Mouse (Mus musculus): ENCODE results near the gene Mprip. TPM values are rescaled to one million over a fixed set of nuclear protein-coding genes. Genes with fewer than 3 reads are reported as not detected.
"Not testable (repeated sequence)": the region's sequence is repeated elsewhere in the genome, so short reads cannot be mapped to it uniquely, and the experiment has no call there.

The Mprip gene
- polyA plus RNA-seq (2012; rRNA removed) (122 and 128 TPM in 2 replicates), polyA plus RNA-seq (2014; fragmentation: Nextera tagmentation; extraction: Ambion mirVana) (87.1 and 99.6 TPM in 2 replicates)

GRCm38 (mm10) chr11:59661005-59661404 lies at the start of gene Mprip:
TSS of gene Mprip (plus strand) at chr11:59661305.
- Histone ChIP-seq H3K27ac (replicated peaks; ENCODE audit: low read depth, low read length) (0 out of 2 replicates have a peak within 1 kb of the TSS, but pooled peaks have one; percentile 80), H3K9ac (ENCODE audit: low read depth, low read length, severe bottlenecking) (peak within 1 kb of the TSS; percentile 82), H3K9me3 (ENCODE audit: control insufficient read depth, low read length) (no peaks in the 10 kb centered on the region), H3K4me1 (ENCODE audit: control insufficient read depth, insufficient read depth, low read length) (peaks cover 37% of the 10 kb centered on the region), H3K4me2 (replicated peaks; ENCODE audit: low read depth, low read length, severe bottlenecking) (peak within 1 kb of the TSS; percentile 71), H3K36me3 (ENCODE audit: control insufficient read depth, insufficient read depth, low read length) (no peaks in the 10 kb centered on the region), H3K4me3 (replicated peaks; ENCODE audit: low read length) (peak within 1 kb of the TSS; percentile 64), H3K27me3 (ENCODE audit: control insufficient read depth, insufficient read depth, low read length) (no peaks in the 10 kb centered on the region)
- TF ChIP-seq POLR2A (IDR thresholded peaks at IDR 0.05; ENCODE audit: borderline replicate concordance, extremely low read depth, insufficient read depth, insufficient read length) = no peak
- 56% methylated on average over 3 of the region's 3 CpGs for WGBS
- no peak for ATAC-seq (ENCODE audit: low FRiP score, low read depth)
- DNase-seq (ENCODE audit: low spot score) = no peak

- H3K4me1 ChIP-seq (ENCODE audit: control insufficient read depth, insufficient read depth, low read length) = no peaks in the 10 kb centered on the region
- no peak for ATAC-seq (ENCODE audit: low FRiP score, low read depth)
- H3K4me3 ChIP-seq (replicated peaks; ENCODE audit: low read length) = no peak overlapping the region
- no peak for TF ChIP-seq POLR2A (IDR thresholded peaks at IDR 0.05; ENCODE audit: borderline replicate concordance, extremely low read depth, insufficient read depth, insufficient read length)
- H3K9me3 ChIP-seq (ENCODE audit: control insufficient read depth, low read length) = no peaks in the 10 kb centered on the region
- H3K4me2 ChIP-seq (replicated peaks; ENCODE audit: low read depth, low read length, severe bottlenecking) = no peak overlapping the region
- no peak overlapping the region for H3K27ac ChIP-seq (replicated peaks; ENCODE audit: low read depth, low read length)
- no peaks in the 10 kb centered on the region for H3K27me3 ChIP-seq (ENCODE audit: control insufficient read depth, insufficient read depth, low read length)
- no peak overlapping the region for H3K9ac ChIP-seq (ENCODE audit: low read depth, low read length, severe bottlenecking)
- WGBS = 85% methylated on average over 5 of the region's 5 CpGs
- DNase-seq (ENCODE audit: low spot score) = no peak
- H3K36me3 ChIP-seq (ENCODE audit: control insufficient read depth, insufficient read depth, low read length) = no peaks in the 10 kb centered on the region
Observed at GRCm38 (mm10) chr11:59611646-59612045, 49.5 kb upstream of the Mprip start.

DNA sequence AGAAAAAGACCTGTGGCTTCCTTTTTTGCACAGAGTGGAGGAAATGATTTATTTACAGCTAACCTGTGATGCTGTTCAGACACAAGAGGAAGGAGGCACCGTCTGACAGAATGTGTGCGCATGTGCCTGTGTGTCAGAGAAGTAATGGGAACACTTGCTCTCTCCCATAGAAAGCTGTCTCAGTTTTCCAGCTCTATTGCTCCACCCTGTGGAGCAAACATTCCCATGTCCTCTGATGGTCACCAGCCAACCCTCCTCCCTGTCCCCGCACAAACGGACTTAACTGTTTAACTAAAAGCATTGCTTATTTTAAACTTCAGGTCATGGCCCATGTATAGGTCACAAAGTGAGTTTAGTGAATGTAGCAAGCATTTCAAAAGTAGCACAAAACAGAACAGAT lies 47.0 kb upstream of the Mprip start:
- no peak overlapping the region for H3K4me3 ChIP-seq (replicated peaks; ENCODE audit: low read length)
- H3K27ac ChIP-seq (replicated peaks; ENCODE audit: low read depth, low read length) = no peak overlapping the region
- H3K36me3 ChIP-seq (ENCODE audit: control insufficient read depth, insufficient read depth, low read length) = no peaks in the 10 kb centered on the region
- 50% methylated on average over 4 of the region's 4 CpGs for WGBS
- ATAC-seq (ENCODE audit: low FRiP score, low read depth) (no peak), DNase-seq (ENCODE audit: low spot score) (peak; percentile 35)
- no peaks in the 10 kb centered on the region for H3K27me3 ChIP-seq (ENCODE audit: control insufficient read depth, insufficient read depth, low read length)
- H3K4me1 ChIP-seq (ENCODE audit: control insufficient read depth, insufficient read depth, low read length) = no peaks in the 10 kb centered on the region
- no peak overlapping the region for H3K9ac ChIP-seq (ENCODE audit: low read depth, low read length, severe bottlenecking)
- no peak overlapping the region for H3K4me2 ChIP-seq (replicated peaks; ENCODE audit: low read depth, low read length, severe bottlenecking)
- no peak for TF ChIP-seq POLR2A (IDR thresholded peaks at IDR 0.05; ENCODE audit: borderline replicate concordance, extremely low read depth, insufficient read depth, insufficient read length)
- no peaks in the 10 kb centered on the region for H3K9me3 ChIP-seq (ENCODE audit: control insufficient read depth, low read length)

- 96% methylated on average over 2 of the region's 2 CpGs for WGBS
- not testable (repeated sequence) for ATAC-seq (ENCODE audit: low FRiP score, low read depth)
Observed at GRCm38 (mm10) chr11:59616986-59617385, 44.1 kb upstream of the Mprip start.

GRCm38 (mm10) chr11:59622214-59622613 lies 38.9 kb upstream of the Mprip start:
- Histone ChIP-seq H3K4me2 (replicated peaks; ENCODE audit: low read depth, low read length, severe bottlenecking) (no peak overlapping the region), H3K9me3 (ENCODE audit: control insufficient read depth, low read length) (no peaks in the 10 kb centered on the region), H3K9ac (ENCODE audit: low read depth, low read length, severe bottlenecking) (no peak overlapping the region), H3K4me1 (ENCODE audit: control insufficient read depth, insufficient read depth, low read length) (no peaks in the 10 kb centered on the region), H3K4me3 (replicated peaks; ENCODE audit: low read length) (no peak overlapping the region), H3K27ac (replicated peaks; ENCODE audit: low read depth, low read length) (no peak overlapping the region), H3K27me3 (ENCODE audit: control insufficient read depth, insufficient read depth, low read length) (no peaks in the 10 kb centered on the region), H3K36me3 (ENCODE audit: control insufficient read depth, insufficient read depth, low read length) (no peaks in the 10 kb centered on the region)
- no peak for TF ChIP-seq POLR2A (IDR thresholded peaks at IDR 0.05; ENCODE audit: borderline replicate concordance, extremely low read depth, insufficient read depth, insufficient read length)
- no peak for ATAC-seq (ENCODE audit: low FRiP score, low read depth)
- WGBS = 62% methylated on average over 3 of the region's 3 CpGs
- DNase-seq (ENCODE audit: low spot score) = no peak

More at GRCm38 (mm10) chr11:59616986-59617385, 44.1 kb upstream of the Mprip start:
- not testable (repeated sequence) for H3K27ac ChIP-seq (replicated peaks; ENCODE audit: low read depth, low read length); H3K9me3 ChIP-seq (ENCODE audit: control insufficient read depth, low read length); DNase-seq (ENCODE audit: low spot score); H3K4me2 ChIP-seq (replicated peaks; ENCODE audit: low read depth, low read length, severe bottlenecking); H3K27me3 ChIP-seq (ENCODE audit: control insufficient read depth, insufficient read depth, low read length); H3K36me3 ChIP-seq (ENCODE audit: control insufficient read depth, insufficient read depth, low read length); H3K4me3 ChIP-seq (replicated peaks; ENCODE audit: low read length); H3K4me1 ChIP-seq (ENCODE audit: control insufficient read depth, insufficient read depth, low read length); H3K9ac ChIP-seq (ENCODE audit: low read depth, low read length, severe bottlenecking)
